In the genomic region with DNA sequence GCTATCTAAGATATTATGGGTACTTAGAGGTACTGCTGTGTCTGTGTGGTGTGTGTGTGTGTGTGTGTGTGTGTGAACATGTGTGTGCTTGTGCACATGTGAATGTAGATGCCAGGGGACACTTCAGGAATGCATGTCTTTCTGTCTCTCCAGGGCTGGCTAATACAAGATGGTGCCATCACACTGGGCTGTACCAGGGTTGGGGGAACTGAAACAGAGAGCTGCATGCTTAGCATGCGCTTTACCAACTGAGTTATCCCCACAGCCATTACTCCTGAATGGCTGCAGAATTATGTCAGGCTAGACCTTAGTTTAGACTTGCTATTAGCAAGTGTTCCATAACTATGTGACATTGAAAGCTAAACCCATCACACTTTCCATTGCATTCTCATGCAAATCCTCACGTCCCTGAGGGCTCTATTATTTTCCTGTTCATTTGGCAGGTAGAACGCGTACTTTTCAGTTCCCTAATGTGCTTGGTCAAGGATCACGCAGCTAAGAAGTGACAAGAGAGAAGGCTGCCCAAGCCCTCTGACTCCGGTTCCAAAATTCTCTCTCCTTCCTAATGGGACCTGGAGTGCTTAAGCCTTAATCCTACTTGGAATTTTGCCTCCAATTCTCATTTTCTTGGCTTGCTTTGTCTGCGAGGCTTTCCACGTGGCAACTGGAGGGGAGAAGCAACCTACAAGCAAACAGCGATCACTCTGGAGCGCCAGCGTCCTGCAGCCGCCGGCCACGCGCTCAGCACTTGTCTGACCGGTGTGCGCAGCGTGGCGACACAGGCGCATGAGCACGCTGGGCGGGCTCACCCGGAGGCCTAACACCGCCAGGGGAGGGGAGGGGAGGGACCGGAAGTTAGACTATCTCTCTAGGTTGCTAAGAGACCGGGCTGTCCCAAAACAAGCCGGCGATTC, we compare ENCODE assay signal across 8 mouse cellular contexts. TPM values are rescaled to one million over a fixed set of nuclear protein-coding genes. Genes with fewer than 3 reads are reported as not detected.
DNase-seq lines count a peak whose midpoint lies in the region; TF ChIP-seq lines count a peak whose summit lies in the region.

A gene (plus strand): TSS at position 776 of the 914 bp plus-strand sequence.

- TF ChIP-seq CTCF in cortical plate, adult 2 months (IDR thresholded peaks at IDR 0.05; ENCODE audit: extremely low read depth, insufficient read depth, low read length): no peak

- peak; percentile 96 for DNase-seq in R1 (ENCODE audit: low read depth, low spot score)
- DNase-seq in gastrocnemius, adult 8-10 months (ENCODE audit: low spot score in 2 of 2): peak; percentile 87 to 89
- DNase-seq in hindlimb bud, embryonic 11.5 days (ENCODE audit: extremely low spot score, low read depth, low spot score): peak; percentile 74
- DNase-seq in left cerebral cortex, adult 8-10 months (ENCODE audit: low spot score in 2 of 2): peak; percentile 47 to 84
- DNase-seq in right cerebral cortex, postnatal 10 days (ENCODE audit: low spot score in 2 of 2): peak; percentile 86 to 91
- DNase-seq in urinary bladder, postnatal 25 days (ENCODE audit: low spot score): peak; percentile 78

- H3K4me1 ChIP-seq in cortical plate, adult 2 months (ENCODE audit: control insufficient read depth, insufficient read depth, low read length): no peaks in the 10 kb centered on the region; the same call in 1 of the 2 replicates
- H3K4me1 ChIP-seq in megakaryocyte, embryonic 14.5 days: peaks cover 74% of the 10 kb centered on the region

- TF ChIP-seq POLR2A in cortical plate, adult 2 months (IDR thresholded peaks at IDR 0.05; ENCODE audit: extremely low read depth, insufficient read depth, low read length): peak; percentile 70

- no peak within 1 kb of the TSS for H3K27ac ChIP-seq in cortical plate, adult 2 months (ENCODE audit: insufficient read depth, low read length)

- H3K4me3 ChIP-seq in cortical plate, adult 2 months (ENCODE audit: insufficient read depth, low read length): peak within 1 kb of the TSS; percentile 37
- peak within 1 kb of the TSS; percentile 94 for H3K4me3 ChIP-seq in megakaryocyte, embryonic 14.5 days (replicated peaks)

- no peaks in the 10 kb centered on the region for H3K9me3 ChIP-seq in megakaryocyte, embryonic 14.5 days

- no peaks in the 10 kb centered on the region for H3K36me3 ChIP-seq in megakaryocyte, embryonic 14.5 days (replicated peaks; ENCODE audit: low read length)

- no peaks in the 10 kb centered on the region for H3K27me3 ChIP-seq in megakaryocyte, embryonic 14.5 days (replicated peaks)

RNA-seq across cellular contexts. Expression of the gene that starts here (rescaled TPM):
- polyA plus RNA-seq in cortical plate, adult 2 months (2012; rRNA removed): 1.8 and 2.0 TPM in 2 replicates
- total RNA-seq in gastrocnemius, adult 8-10 months (2022): under 1 TPM; 0.09 to 0.51 (median 0.24) TPM
- 1 to 10 TPM in 3 of 4 experiments, under 1 TPM in 1; 0.98 to 2.2 (median 1.8) TPM for total RNA-seq in left cerebral cortex, adult 8-10 months (2022)
- 0.29 TPM in 1 of 2 replicates, not detected in the other for polyA plus RNA-seq in megakaryocyte, embryonic 14.5 days (2012; ENCODE audit: insufficient read depth, low replicate concordance)

Comparison
In these comparisons a context has a peak if more than half of its experiments do, and no peak if none do; other contexts are left out.
1. Peak in DNase-seq in gastrocnemius, adult 8-10 months; RNA of the gene not detected or under 1 TPM.